Mouse (Mus musculus): ENCODE data around the gene Gtf3c5. TPM values are rescaled to one million over a fixed set of nuclear protein-coding genes. Genes with fewer than 3 reads are reported as not detected.

The Gtf3c5 gene
- 10 to 100 TPM; 19.6 to 20.5 TPM for total RNA-seq (2021)
- long read RNA-seq, partial matches to known transcripts, result 0 of 40 reads
- long read RNA-seq, other reads (novel, unspliced or antisense), result 36 of 40 reads

- DNase-seq (ENCODE audit: low spot score in 2 of 2), result no peak
These were observed at the start of gene Gtf3c5 for GRCm38 (mm10) chr2:28583651-28584050. TSS of gene Gtf3c5 (minus strand) at chr2:28583751.

GRCm38 (mm10) chr2:28633136-28633535 lies 49.6 kb upstream of the Gtf3c5 start:
- DNase-seq (ENCODE audit: low spot score in 2 of 2), result no peak

- DNase-seq (ENCODE audit: low spot score in 2 of 2), result no peak
These were observed 49.1 kb upstream of the Gtf3c5 start for GRCm38 (mm10) chr2:28632626-28633025.

- no peak for DNase-seq (ENCODE audit: low spot score in 2 of 2)
These were observed 46.4 kb upstream of the Gtf3c5 start for GRCm38 (mm10) chr2:28629911-28630381.

DNA sequence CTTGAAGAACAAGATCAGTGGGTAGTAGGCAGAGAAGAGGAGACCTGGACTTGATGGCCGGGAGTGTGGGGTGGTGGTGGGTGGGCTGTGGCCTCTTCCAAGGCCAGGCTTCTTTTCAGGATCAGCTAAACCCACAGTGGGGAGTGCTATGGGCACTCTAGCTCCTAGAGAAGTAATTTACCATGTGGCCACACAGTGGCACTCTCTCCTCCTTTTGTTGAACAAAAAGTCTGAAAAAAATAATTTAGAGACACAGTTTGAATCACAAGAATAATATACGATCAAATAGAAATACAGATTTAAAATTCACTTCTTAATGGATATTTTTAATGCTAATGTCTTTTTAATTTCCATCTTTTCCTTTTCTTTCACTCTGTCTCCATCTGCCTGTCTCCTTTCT lies 44.5 kb upstream of the Gtf3c5 start:
- DNase-seq (ENCODE audit: low spot score in 2 of 2), result peak in 1 of 2 experiments; percentile 19

DNA sequence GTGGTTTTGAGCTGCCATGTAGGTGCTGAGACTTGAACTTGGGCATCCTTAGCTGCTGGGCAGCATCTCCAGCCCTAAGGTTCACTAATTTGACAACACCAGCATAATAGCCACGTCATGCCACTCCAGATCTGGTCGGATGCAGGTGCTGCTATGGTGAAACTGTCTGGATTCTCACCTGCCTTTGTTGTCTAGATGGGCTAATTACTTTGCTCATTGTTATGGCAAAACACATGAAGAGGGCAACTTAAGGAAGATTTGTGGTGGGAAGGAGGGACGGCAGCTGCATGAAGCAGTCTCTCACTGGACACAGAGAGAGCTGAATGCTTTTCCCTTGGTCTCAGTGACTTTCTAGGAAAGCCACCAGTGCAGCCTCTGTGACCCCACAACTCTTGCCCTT lies 42.5 kb upstream of the Gtf3c5 start:
- DNase-seq (ENCODE audit: low spot score in 2 of 2), result no peak

GRCm38 (mm10) chr2:28624870-28625269 lies 41.3 kb upstream of the Gtf3c5 start:
- DNase-seq (ENCODE audit: low spot score in 2 of 2), result no peak

DNA sequence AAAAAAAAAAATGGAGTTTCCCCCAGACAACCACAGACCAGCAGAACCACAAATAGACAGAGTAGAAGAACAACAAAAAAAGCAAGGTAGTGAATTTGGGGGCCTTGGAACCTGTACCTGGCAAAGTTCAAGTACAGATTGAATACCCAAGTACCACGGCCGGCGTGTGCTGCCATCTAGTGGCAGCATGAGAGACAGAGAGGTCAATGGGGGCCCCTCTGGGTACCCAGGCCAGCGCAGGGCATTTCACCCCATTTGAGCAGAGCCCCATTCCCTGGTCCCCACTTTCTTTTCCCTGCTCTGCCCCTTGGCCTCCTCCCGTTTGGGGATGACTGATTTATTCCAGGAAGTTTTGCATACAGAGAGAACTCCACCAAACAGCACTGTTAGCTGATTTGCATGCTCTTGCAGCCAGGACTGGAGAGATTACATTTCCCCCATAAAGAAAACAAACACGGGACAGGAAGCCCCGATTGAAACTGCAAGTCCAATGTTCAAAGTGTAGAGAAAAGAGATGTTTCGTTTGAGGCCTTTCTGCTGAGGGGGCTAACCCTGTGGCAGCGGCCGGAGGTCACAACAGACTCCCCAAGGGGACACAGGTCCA lies 39.1 kb upstream of the Gtf3c5 start:
- DNase-seq (ENCODE audit: low spot score in 2 of 2), result no peak

DNA sequence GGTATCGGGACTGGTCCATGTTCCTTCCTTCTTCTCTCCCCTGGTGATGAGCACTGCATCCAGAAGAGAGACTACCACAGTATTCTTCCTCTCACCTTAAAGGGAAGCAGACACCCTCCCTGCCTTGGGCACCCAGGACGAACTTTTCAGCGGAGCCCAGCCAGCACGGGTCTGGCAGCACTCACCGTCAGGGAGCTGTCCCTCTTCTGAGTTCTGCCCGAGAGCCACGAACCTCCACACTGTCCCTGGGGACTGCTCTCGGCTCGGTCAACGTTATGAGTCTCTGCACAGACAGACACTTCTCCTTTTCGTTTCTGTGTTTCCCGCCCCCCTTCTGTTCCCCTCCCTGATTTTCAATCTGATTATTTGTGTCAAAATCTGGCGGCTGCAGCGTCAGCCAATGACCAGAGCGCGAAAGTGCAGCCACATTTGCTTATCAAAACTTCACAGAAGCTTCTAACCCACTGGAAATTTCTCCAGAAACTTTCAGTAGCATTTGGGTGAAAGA lies 38.2 kb upstream of the Gtf3c5 start, which contains the start of gene Gfi1b:
Gene Gfi1b (minus strand): TSS at position 319 of the 508 bp plus-strand sequence.
- no peak for DNase-seq (ENCODE audit: low spot score in 2 of 2)

GRCm38 (mm10) chr2:28621111-28621510 lies 37.6 kb upstream of the Gtf3c5 start:
- no peak for DNase-seq (ENCODE audit: low spot score in 2 of 2)

- no peak for DNase-seq (ENCODE audit: low spot score in 2 of 2)
These were observed 37.0 kb upstream of the Gtf3c5 start for GRCm38 (mm10) chr2:28620522-28620921.

- DNase-seq (ENCODE audit: low spot score in 2 of 2), result no peak
These were observed 35.8 kb upstream of the Gtf3c5 start for GRCm38 (mm10) chr2:28619369-28619768.

DNA sequence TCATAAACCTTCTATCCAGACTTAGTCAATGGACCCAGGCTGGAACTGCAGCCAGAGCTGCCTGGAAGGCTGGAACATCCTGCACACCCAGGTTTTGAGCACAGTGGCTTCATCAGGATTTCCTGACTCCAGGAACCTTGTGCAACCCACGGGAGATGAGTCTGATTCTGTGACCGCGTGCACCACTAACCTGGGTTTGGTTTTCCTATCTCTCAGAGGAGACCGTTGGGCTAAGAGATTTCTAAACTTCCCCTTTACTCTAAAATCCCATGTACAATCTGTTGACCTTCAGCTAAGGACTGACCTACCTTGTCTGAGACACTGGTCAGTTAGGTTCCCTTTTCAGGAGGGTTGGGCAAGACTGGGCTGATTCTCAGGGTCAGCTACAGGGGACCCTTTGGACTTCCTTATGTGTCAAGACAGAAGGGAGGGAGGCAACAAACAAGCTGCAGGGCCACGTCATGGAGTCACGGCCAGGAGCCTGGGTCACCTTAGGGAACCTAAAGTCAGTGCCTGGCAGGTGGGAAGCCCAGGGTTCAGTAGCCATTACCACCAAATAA lies 35.3 kb upstream of the Gtf3c5 start:
- DNase-seq (ENCODE audit: low spot score in 2 of 2), result no peak

GRCm38 (mm10) chr2:28617498-28618486 lies 34.2 kb upstream of the Gtf3c5 start:
- DNase-seq (ENCODE audit: low spot score in 2 of 2), result no peak

DNA sequence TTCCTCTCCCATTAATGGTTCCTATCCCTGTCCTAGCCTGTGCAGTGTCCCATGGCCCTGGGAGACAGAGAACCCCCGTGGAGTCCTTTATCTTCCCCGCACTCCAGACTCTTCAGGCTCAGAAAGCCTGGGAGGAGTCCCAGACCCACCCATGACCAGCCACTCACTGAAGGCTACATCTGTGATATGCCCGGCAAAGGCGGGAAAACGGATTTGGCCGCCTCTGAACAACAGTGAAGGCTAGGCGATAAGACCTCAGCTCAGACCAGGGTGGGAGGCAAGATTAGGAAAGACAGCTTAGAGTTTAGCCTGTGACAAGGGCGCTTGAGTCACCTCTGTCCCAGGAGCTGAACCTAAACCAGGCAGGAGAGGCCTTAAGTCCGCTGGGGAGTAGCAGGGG lies 33.3 kb upstream of the Gtf3c5 start:
- DNase-seq (ENCODE audit: low spot score in 2 of 2), result no peak

DNA sequence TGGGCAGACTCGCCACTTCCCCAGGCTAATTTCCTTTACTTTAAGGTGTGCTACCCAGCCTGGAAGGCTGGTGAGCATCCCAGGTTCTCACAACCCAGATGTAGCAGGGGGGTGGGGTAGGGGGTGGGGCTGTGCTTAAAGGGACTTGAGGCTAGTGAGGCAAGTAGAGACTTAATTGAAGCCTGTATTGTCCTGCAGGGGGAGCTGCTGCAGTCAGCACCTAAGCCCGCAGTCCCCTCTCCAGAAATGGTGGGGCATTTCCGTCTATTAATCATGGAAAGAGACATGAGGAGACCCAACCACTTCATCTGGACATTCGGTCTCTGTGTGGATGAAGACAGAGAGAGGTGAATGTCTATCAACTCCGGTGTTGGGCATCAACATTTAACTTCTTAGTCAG lies 32.8 kb upstream of the Gtf3c5 start:
- DNase-seq (ENCODE audit: low spot score in 2 of 2), result no peak

- DNase-seq (ENCODE audit: low spot score in 2 of 2), result no peak
These were observed 30.0 kb upstream of the Gtf3c5 start for GRCm38 (mm10) chr2:28613599-28613998.

- no peak for DNase-seq (ENCODE audit: low spot score in 2 of 2)
These were observed 29.0 kb upstream of the Gtf3c5 start for GRCm38 (mm10) chr2:28612436-28613063.

DNA sequence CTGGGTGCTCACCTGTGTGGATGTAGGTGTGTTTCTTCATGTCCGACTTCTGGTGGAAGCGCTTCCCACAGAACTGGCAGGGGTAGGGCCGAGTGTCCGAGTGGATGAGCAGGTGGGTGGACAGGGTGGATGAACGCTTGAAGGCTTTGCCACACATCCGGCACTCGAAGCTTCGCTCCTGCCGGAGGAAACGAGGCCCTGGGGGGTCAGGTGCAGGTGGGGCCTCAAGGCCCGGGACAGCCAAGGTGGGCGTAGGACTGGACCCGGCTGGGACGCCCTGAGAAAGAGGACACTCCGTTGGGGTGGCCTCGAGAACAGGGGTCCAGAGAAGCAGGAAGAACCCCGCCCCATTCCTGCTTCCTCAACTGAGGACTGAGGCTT lies 27.8 kb upstream of the Gtf3c5 start:
- DNase-seq (ENCODE audit: low spot score in 2 of 2), result no peak

GRCm38 (mm10) chr2:28610716-28611406 lies 27.3 kb upstream of the Gtf3c5 start:
- no peak for DNase-seq (ENCODE audit: low spot score in 2 of 2)
